Mouse (Mus musculus) Patski (cell line): ENCODE results near the gene Dhx16. TPM values are rescaled to one million over a fixed set of nuclear protein-coding genes. Genes with fewer than 3 reads are reported as not detected.

Source experiments
- ATAC-seq: fragments of 100-300 bp; one replicate; pipeline ENCODE4 v1.8.0; 2021
- CTCF ChIA-PET: fragments of 350-600 bp; sonication (Branson Sonifier 250); formaldehyde crosslinking; loops from one replicate; lab custom pipeline; 2022; ENCODE audit warnings: inconsistent platforms; lab: Charles Lee
- POLR2A ChIA-PET: fragments of 350-600 bp; sonication (Branson Sonifier 250); formaldehyde crosslinking; loops from one replicate; lab custom pipeline; 2022; ENCODE audit warnings: antibody characterized with exemption, inconsistent platforms; lab: Charles Lee
- DNase-seq: peaks from one replicate; pipeline ENCODE4 v3.0.0-alpha.2; 2011; ENCODE audit warnings: low read depth, low spot score
- H3K27me3 ChIP-seq: fragments of 371-371 bp; one replicate; pipeline ENCODE4 v1.5.1; 2021
- CTCF ChIP-seq: fragments of 100-300 bp; IDR thresholded peaks from one replicate; pipeline ENCODE4 v1.5.1; 2021
- in situ Hi-C: fragments of 300-500 bp; cut with MboI; formaldehyde crosslinking; loops from 3 replicates; pipeline ENCODE4 v1.11.1; 2018; ENCODE audit warnings: low pct_unique_long_range_greater_than_20kb, mixed read lengths
- polyA plus RNA-seq: library from polyadenylated mRNA; unstranded; gene quantifications from one replicate; pipeline ENCODE4 v1.2.3, GENCODE M21; 2021

Dhx16 gene
- polyA plus RNA-seq, 1 experiment from 2014 or later = 68.9 TPM

- DNase-seq (no peak), ATAC-seq (no peak)
- TF ChIP-seq CTCF = no peak
- no peaks in the 10 kb centered on the region for H3K27me3 ChIP-seq
- POLR2A ChIA-PET = interaction anchor here (1.1 to 1.5 kb wide), 2 partner anchors 9 to 81 kb away, joined by 3 to 5 read pairs; no protein-coding TSS in a partner anchor
- CTCF ChIA-PET = interaction anchor here (2.3 to 2.6 kb wide), 2 partner anchors 10 to 76 kb away, joined by 5 to 11 read pairs; no protein-coding TSS in a partner anchor
- in situ Hi-C loops = loop anchor here (5.0 to 25.0 kb wide), 2 partner anchors 80 to 1805 kb away; partner anchors contain the start of genes Brd2, H2-DMa and Tubb5
Measured at GRCm38 (mm10) chr17:35917463-35918251, 38.0 kb downstream of the Dhx16 start.

GRCm38 (mm10) chr17:35918276-35919059 lies 38.8 kb downstream of the Dhx16 start:
- ChIA-PET CTCF (interaction anchor here (2.3 to 2.6 kb wide), 2 partner anchors 11 to 75 kb away, joined by 5 to 11 read pairs; no protein-coding TSS in a partner anchor), POLR2A (interaction anchor here (0.5 to 1.5 kb wide), 9 partner anchors 10 to 342 kb away, joined by 3 to 5 read pairs (median 3); partner anchors contain the start of gene Flot1)
- ATAC-seq (no peak), DNase-seq (no peak)
- no peaks in the 10 kb centered on the region for H3K27me3 ChIP-seq
- in situ Hi-C loops = loop anchor here (5.0 to 25.0 kb wide), 2 partner anchors 81 to 1806 kb away; partner anchors contain the start of genes Brd2, H2-DMa and Tubb5
- no peak for TF ChIP-seq CTCF

- CTCF ChIA-PET = interaction anchor here (2.3 to 2.6 kb wide), 2 partner anchors 12 to 75 kb away, joined by 5 to 11 read pairs; no protein-coding TSS in a partner anchor
Measured at GRCm38 (mm10) chr17:35919060-35919715, 39.6 kb downstream of the Dhx16 start.

GRCm38 (mm10) chr17:35919864-35920301 lies 40.3 kb downstream of the Dhx16 start:
- no peaks in the 10 kb centered on the region for H3K27me3 ChIP-seq
- ChIA-PET CTCF (interaction anchor here (2.3 to 2.6 kb wide), 2 partner anchors 13 to 74 kb away, joined by 5 to 11 read pairs; no protein-coding TSS in a partner anchor), POLR2A (interaction anchor here (1.0 to 1.3 kb wide), 5 partner anchors 18 to 85 kb away, joined by 3 to 5 read pairs (median 4); no protein-coding TSS in a partner anchor)
- no peak for DNase-seq
- in situ Hi-C loops = loop anchor here (5.0 to 25.0 kb wide), 2 partner anchors 83 to 1808 kb away; partner anchors contain the start of genes Brd2, H2-DMa and Tubb5
- ATAC-seq = no peak
- TF ChIP-seq CTCF = no peak

More at GRCm38 (mm10) chr17:35919060-35919715, 39.6 kb downstream of the Dhx16 start:
- in situ Hi-C loops = loop anchor here (5.0 to 25.0 kb wide), 2 partner anchors 82 to 1807 kb away; partner anchors contain the start of genes Brd2, H2-DMa and Tubb5
- H3K27me3 ChIP-seq = no peaks in the 10 kb centered on the region
- ATAC-seq = peak; percentile 31
- POLR2A ChIA-PET = interaction anchor here (0.5 to 1.5 kb wide), 11 partner anchors 12 to 343 kb away, joined by 3 to 5 read pairs (median 4); partner anchors contain the start of genes Flot1 and Ier3
- peak; percentile 82 for DNase-seq
- TF ChIP-seq CTCF = no peak

- ChIA-PET CTCF (interaction anchor here (2.6 kb wide), 1 partner anchor 73 kb away, joined by 11 read pairs; no protein-coding TSS in a partner anchor), POLR2A (no interaction called here)
- TF ChIP-seq CTCF = no peak
- ATAC-seq = no peak
- in situ Hi-C loops = loop anchor here (25.0 kb wide), 1 partner anchor 1808 kb away; the partner anchor contains the start of genes Brd2 and H2-DMa
- DNase-seq = no peak
- no peaks in the 10 kb centered on the region for H3K27me3 ChIP-seq
Measured at GRCm38 (mm10) chr17:35920384-35920783, 40.8 kb downstream of the Dhx16 start.

- ATAC-seq = no peak
- ChIA-PET CTCF (interaction anchor here (0.9 kb wide), 1 partner anchor 21 kb away, joined by 3 read pairs; no protein-coding TSS in a partner anchor), POLR2A (interaction anchor here (0.6 kb wide), 1 partner anchor 1009 kb away, joined by 4 read pairs; no protein-coding TSS in a partner anchor)
- no peaks in the 10 kb centered on the region for H3K27me3 ChIP-seq
- in situ Hi-C loops = loop anchor here (25.0 kb wide), 1 partner anchor 1809 kb away; the partner anchor contains the start of genes Brd2 and H2-DMa
- TF ChIP-seq CTCF = no peak
- no peak for DNase-seq
Measured at GRCm38 (mm10) chr17:35920862-35921562, 41.4 kb downstream of the Dhx16 start.

GRCm38 (mm10) chr17:35921710-35922109 lies 42.1 kb downstream of the Dhx16 start:
- POLR2A ChIA-PET = interaction anchor here (0.6 kb wide), 1 partner anchor 1008 kb away, joined by 4 read pairs; no protein-coding TSS in a partner anchor
- no peak for ATAC-seq
- no peaks in the 10 kb centered on the region for H3K27me3 ChIP-seq
- in situ Hi-C loops = loop anchor here (25.0 kb wide), 1 partner anchor 1809 kb away; the partner anchor contains the start of genes Brd2 and H2-DMa
- DNase-seq = no peak
- CTCF ChIA-PET = interaction anchor here (0.9 kb wide), 1 partner anchor 22 kb away, joined by 3 read pairs; no protein-coding TSS in a partner anchor
- no peak for TF ChIP-seq CTCF

GRCm38 (mm10) chr17:35922566-35922965 lies 42.9 kb downstream of the Dhx16 start:
- CTCF ChIA-PET = no interaction called here
- in situ Hi-C loops = loop anchor here (25.0 kb wide), 1 partner anchor 1810 kb away; the partner anchor contains the start of genes Brd2 and H2-DMa
- ATAC-seq = no peak
- H3K27me3 ChIP-seq = no peaks in the 10 kb centered on the region
- no peak for DNase-seq
- POLR2A ChIA-PET = interaction anchor here (0.6 kb wide), 1 partner anchor 1980 kb away, joined by 3 read pairs; no protein-coding TSS in a partner anchor
- TF ChIP-seq CTCF = no peak
